Mouse (Mus musculus) urinary bladder, adult 18-20 months (tissue): ENCODE data around the gene Tpm1.

ENCODE experiments used
- DNase-seq, 2 experiments: peaks; one replicate each; pipeline ENCODE4 v3.0.0; 2022; ENCODE audit warnings: low spot score in 2 of 2, mixed read lengths in 2 of 2

Gene Tpm1

GRCm38 (mm10) chr9:67046881-67047605, 2.2 kb downstream of the Tpm1 start:
- no peak for DNase-seq

- no peak for DNase-seq
Measured at GRCm38 (mm10) chr9:67045966-67046602, 3.1 kb downstream of the Tpm1 start.

- DNase-seq, result no peak
Measured at GRCm38 (mm10) chr9:67045306-67045675, 3.9 kb downstream of the Tpm1 start.

GRCm38 (mm10) chr9:67044551-67045305, 4.5 kb downstream of the Tpm1 start:
- DNase-seq, result peak in 1 of 2 experiments; percentile 47

GRCm38 (mm10) chr9:67043231-67044199, 5.7 kb downstream of the Tpm1 start:
- peak; percentile 94 to 98 for DNase-seq

DNA sequence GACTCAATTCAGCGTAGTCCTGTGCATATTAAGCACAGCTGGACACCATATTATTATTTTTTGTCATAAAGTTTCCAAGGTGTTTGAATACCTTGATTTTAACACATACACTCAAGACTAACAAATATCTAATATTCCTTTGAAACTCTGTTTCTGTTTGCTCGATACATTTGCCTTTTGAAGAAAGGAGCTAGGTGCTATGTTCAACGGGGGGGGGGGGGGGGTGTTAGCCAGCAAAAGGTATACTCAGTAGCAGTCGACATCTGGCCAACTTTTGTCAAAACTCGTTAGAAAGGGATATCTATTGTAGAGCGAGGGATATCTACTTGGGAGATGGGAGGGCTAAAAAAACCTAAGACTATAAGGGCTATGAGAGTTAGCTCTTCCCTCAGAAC, 6.4 kb downstream of the Tpm1 start:
- no peak for DNase-seq

DNA sequence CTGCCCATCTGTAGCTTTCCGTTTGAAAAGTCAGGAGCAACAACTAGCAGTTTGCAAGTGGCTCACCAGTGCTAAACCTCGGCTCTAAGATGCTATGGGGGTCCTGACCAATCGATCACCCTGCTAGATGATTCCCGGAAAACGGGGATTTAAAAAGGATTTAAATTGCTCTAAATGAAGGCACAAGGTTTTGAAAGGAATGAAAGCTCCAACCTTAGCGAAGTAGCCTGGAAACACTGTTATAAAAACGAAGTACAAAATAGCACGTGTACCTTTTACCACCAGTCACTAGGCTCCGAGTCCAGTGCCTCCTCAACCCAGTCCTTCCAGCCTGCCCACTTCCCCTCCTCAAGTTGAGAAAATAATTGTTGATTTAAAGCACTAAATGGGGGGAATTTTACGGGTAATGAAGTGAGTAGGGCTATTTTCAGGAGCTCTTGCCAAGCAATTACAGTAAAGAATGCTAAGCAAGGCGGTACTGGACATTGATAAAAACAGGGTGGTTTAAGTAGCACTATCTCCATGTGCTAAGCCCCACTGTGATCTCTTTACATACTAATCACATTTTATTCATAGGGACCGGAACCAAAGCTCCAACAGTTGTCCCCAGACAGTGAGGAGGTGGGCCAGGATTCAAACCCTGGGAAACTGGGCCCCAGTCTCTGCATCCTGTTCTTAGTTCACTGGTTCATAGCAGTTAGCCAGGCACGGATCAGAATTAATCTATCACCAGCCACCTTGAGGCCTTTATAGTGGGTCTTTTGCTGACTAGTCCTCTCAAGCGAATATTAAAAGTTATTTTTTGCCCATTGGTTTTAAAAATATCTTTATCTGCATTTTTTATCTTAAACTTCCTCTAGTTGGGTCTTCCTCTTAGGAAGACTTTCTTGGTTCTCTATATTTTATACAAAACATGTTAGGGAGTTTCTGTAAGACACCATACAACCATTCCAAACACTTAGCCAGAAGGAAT, 7.1 kb downstream of the Tpm1 start:
- DNase-seq, result no peak

DNA sequence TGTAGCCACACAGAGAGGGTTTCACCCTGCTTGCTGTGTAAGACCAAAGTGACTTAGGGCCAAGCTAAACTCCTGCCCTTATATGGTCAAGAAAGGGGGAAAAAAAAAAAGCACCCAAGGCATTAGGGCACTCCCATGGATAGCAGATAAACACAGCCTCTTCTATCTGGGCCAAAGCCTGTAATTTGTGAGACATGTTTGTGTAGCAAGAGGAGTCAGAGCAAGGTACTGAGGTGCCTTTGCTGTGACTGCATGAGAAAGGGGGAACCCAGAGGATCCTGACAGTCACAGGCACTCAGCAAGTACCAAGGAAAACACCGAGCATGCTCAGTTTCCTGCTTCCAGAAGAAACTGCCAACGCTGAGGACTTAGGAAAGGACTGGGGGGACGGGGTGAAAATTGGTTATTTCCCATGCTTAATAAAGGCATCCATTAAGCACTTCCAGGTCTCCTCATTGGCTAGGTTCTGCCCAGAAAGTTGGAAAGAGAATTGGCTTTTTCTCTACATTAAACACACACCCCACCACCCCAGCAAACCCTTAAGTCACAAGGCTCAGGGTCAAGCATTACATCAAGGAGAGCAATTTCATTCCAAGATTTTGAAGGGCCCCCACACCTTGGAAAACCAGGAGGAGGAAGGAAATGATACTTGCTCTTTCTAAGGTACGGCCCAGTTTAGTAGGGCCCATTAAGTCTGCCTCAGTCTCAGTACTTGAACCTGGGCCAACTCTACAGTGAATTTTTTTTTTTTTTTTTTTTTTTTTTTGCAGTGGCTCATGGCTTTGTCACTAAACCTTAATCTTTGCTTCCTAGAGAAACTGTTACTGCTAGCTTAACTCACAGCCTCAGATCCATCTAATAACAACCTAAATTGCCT, 8.0 kb downstream of the Tpm1 start:
- DNase-seq, result no peak

GRCm38 (mm10) chr9:67039867-67040266, 9.3 kb downstream of the Tpm1 start:
- no peak for DNase-seq

GRCm38 (mm10) chr9:67038686-67039085, 10.5 kb downstream of the Tpm1 start:
- no peak for DNase-seq

GRCm38 (mm10) chr9:67037666-67038065, 11.5 kb downstream of the Tpm1 start:
- no peak for DNase-seq

DNA sequence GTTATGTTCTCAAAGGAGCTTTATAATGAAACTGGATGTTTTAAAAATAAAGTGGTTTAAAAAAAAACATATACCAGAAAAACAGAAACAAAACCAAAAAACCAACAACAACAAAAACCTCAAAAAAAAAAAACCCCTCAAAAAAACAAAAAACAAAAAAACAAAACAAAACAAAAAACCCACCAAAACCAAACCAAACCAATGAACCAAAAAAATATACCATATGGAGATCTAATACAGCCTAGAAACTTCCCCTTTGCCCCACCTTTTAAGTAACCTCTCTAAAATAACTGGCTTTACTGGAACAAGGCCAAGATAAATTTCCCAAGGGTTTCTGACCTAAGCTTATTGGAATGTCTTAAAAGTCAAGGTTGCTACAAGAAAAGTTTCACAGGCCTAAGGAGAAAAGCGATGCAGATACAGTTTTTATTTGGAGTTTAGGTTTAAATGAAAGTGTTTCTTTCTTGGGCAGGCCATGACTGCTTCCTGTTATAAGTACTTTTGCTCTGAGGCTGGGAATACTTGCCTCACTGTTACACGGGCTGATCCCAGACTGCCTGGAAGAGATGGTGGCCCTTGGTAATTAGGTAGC, 12.6 kb downstream of the Tpm1 start:
- DNase-seq, result no peak

- DNase-seq, result no peak
Measured at GRCm38 (mm10) chr9:67035957-67036451, 13.2 kb downstream of the Tpm1 start.

- DNase-seq, result no peak
Measured at GRCm38 (mm10) chr9:67034677-67035076, 14.5 kb downstream of the Tpm1 start.

- no peak for DNase-seq
Measured at GRCm38 (mm10) chr9:67033016-67033415, 16.2 kb downstream of the Tpm1 start.

GRCm38 (mm10) chr9:67032611-67033010, 16.6 kb downstream of the Tpm1 start:
- no peak for DNase-seq

GRCm38 (mm10) chr9:67029518-67029917, 19.7 kb downstream of the Tpm1 start:
- DNase-seq, result no peak

DNA sequence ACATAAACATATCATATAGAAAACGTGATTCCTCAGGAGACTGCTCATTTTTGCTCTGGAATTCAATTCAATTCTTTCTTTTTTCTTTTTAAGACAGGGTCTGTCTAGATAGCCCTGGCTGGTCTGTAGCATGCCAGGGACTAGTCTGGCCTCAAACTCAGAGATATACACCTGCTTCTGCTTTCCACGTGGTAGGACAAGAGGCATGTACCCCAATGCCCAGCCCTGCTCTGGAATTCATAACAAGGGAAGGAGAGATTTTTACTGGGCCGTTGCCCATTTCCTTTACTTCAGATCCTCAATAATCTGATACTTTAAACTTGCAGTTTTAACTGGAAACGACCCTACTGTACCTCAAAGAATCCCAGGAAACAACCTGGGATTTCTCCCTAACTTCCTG, 20.3 kb downstream of the Tpm1 start:
- DNase-seq, result no peak
